Mouse (Mus musculus) testis, adult 2 months (tissue): ENCODE measurements around the gene Plekhj1.

Experiments used
- CTCF ChIP-seq: fragments of 200-500 bp; IDR thresholded peaks from 2 replicates; pipeline ENCODE4 v1.5.1; 2012; ENCODE audit warnings: low read depth, mild to moderate bottlenecking, inconsistent platforms, low read length, moderate library complexity; ENCODE audit not compliant: control insufficient read depth, insufficient read depth, insufficient replicate concordance
- POLR2A ChIP-seq: fragments of 200-500 bp; IDR thresholded peaks from 2 replicates; pipeline ENCODE4 v1.6.1; 2012; ENCODE audit warnings: low read depth, mild to moderate bottlenecking, inconsistent platforms, low read length, moderate library complexity; ENCODE audit not compliant: control insufficient read depth

- TF ChIP-seq POLR2A = no peak
- TF ChIP-seq CTCF = no peak
Measured at GRCm38 (mm10) chr10:80838346-80838912, 40.0 kb upstream of the Plekhj1 start.
